Mouse (Mus musculus) heart, adult 9 months (tissue): ENCODE measurements around the gene Erc1.
"Not testable (repeated sequence)": the region's sequence is repeated elsewhere in the genome, so short reads cannot be mapped to it uniquely, and the experiment has no call there.

Source experiments
- DNase-seq, 2 experiments: peaks; one replicate each; pipeline ENCODE4 v3.0.0; 2022; ENCODE audit warnings: low spot score in 2 of 2

Gene Erc1

DNA sequence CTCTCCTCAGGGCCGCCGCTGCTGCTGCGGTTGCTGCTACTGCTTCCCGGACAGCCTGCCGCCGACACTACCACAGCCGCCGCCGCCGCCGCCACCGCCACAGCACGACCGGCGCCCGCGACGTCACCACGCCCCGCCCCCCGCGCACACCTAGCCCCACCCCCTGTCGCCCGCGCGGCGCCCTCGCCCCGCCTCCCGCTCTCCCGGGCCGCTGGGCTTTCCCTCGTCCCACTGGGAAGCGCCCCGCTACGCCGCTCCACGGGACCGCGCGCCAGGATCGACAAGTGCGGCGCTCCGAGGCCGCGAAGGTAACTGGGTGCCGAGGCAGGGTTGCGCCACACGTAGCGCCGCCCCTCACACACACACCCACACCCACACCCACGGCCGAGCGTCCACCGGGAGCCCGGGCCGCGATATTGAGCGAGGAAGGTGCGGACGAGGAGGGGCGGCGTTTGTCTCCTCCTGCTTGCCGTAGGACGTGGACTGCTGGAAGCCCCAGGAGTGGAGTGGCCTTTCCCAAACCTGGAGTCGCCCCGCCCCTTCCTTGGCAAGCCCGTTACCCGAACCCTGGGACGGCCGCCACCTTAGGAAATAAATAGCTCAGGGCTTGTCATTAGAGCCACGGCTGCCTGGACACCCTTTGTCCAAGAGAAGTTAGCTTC lies at the start of gene Erc1:
Gene Erc1 (minus strand): TSS at position 134 of the 662 bp plus-strand sequence.
- peak; percentile 93 to 96 for DNase-seq

- DNase-seq = no peak
Observed at GRCm38 (mm10) chr6:119892711-119893110, 44.7 kb upstream of the Erc1 start.

DNA sequence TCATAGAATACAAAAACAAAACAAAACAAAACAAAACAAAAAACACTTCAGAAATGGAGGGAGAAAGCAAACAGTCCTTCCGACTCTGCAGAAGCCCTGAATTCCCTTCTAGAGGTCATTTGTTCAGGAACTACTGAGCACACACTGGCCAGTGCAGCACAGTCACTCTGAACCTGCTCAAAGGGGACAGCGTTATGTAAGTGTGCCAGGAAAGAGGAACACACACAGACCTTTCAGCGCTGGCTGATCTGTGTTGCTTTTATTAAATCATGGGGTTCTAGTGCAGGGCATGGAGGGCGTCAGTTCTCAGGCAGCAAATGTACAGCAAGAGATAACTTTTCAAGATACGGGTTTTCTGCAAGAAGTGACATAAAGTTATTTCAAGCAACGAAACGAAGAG lies 35.2 kb upstream of the Erc1 start:
- DNase-seq = peak in 1 of 2 experiments; percentile 5

GRCm38 (mm10) chr6:119864341-119865034 lies 16.5 kb upstream of the Erc1 start:
- peak; percentile 54 to 67 for DNase-seq

GRCm38 (mm10) chr6:119861519-119861918 lies 13.6 kb upstream of the Erc1 start:
- no peak for DNase-seq

DNA sequence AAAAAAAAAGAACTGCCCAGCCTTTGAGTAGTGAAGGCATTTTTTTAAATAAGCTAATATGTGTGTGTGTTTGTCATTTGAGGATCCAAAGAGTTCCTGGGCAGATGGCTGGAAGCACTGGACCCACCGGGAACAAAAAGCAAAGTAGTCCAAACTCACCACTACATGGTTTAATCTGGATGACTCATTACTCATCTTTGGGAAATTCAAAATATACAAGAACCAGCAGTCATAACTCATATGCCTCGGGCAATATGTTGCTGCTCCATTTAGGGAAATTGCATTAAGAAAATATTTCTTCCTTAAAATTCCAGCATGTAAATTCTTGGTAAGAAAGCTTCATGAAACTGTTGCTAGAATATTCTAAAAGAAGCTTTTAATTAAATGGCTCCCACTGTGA lies 12.3 kb upstream of the Erc1 start:
- DNase-seq = no peak

DNA sequence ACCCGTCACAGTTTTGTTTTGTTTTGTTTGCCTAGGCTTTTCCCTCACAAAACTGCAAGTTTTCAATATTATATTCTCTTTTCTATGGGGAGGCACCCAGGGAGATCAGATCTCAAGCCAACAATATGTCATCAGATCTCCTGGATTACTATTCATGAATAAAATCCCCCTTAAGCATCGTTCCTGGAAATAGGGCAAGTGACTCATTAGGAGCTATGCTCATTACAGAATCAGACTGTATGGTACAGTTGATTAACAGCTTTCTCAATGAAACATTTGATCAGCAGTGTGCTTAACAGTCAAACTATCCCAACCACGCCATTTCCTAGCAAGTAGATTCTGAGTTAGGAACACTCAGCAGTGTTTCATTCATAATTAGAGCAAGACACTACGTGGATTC lies 7.5 kb upstream of the Erc1 start:
- DNase-seq = no peak

- DNase-seq = no peak
Observed at GRCm38 (mm10) chr6:119854156-119854555, 6.2 kb upstream of the Erc1 start.

GRCm38 (mm10) chr6:119849858-119850257 lies 1.9 kb upstream of the Erc1 start:
- DNase-seq = no peak

DNA sequence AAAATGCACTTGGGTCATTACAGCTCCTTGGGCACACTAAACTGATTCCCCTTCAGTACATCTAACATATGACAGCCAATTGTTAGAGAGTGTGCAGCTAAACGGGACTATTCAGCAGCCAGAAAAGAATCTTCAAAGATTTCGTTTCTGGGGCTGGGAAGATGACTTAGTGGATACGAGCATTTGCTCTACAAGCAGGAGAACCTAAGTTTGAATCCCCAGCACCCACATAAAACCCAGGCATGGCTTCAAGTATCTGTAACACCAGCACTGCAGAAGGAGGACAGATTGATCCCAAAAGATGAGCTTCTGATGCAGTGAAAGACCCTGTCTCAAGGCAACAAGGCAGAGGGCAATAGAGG lies 1.4 kb upstream of the Erc1 start:
- DNase-seq = no peak

- DNase-seq = no peak
Observed at GRCm38 (mm10) chr6:119848696-119849347, 855 bp upstream of the Erc1 start.

DNA sequence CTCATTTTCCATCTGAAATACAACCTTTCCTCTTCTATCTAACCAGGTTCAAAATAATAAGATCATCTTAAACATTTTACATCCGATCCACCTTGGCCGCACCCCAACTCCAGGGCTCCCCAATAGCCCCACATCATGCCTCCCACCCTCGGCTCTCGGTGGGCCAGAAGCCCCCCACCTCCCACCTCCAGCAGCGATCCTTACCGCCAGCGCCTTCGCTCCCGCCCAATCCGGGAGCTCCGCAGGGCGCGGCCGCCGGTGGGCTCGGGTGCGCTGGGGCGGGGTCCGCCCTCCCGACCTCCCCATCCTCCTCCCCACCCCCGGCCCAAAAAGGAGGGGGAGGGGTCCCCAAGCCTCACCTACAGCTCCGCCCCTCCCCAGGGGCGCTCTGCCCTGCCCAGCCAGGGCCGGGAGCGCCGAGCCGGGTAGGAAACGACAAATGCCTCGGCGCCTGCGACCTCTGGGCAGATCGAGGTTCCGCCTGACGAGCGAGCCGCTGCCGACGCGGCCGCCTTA lies 391 bp downstream of the Erc1 start:
- DNase-seq = peak; percentile 7 to 15

DNA sequence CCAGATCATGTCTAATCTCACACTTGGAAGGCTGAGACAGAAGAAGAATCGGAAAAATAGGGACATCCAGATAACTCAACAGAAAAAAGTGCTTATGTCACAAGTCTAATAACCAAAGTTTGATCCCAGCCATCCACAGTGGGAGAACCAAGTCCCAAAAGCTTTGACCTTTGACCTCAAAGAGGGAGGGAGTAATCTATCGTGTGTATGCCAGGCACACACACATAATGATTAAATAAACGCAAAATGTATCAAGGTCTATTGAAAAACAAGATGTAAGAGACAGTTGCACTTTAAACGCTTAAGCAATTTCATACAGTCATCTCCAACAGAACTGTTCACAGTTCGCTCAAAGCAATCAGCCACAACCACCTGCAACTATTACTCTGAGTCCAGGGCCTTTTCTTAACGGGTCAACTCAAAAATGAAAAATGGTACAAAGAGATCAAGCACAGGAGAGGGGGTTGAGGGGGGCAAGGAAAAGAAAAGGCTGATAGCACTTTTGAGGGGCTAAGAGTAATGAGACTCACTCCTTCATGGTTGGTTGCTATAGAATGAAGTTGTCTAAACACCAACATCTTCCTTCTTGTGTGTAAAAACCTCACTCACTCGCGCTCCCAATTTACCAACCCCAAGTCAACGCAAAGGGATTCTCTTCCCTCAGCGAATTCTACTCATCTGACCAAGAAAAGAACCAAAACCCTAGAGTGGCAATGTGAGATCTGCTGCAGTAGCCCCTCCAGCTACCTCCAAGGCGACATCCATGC lies 1.0 kb downstream of the Erc1 start:
- DNase-seq = no peak

DNA sequence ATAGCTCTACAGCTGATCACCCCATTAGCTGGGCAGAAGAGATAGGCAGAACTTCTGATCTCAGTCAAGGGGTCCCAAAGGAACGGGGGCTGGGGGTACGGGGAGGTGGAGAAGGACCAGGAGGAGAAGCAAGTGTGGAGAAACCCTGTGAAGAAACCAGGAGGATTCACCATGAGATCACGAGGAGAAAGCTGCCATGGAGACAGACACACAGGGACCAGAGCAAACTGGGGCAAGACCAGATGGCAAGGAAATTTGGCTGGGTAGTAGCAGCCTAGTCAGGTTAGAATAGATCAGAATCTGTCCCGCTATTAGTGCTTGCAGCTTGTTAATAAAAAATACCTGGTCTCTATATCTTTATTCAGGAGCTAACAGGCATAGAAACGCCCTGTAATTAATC lies 18.0 kb downstream of the Erc1 start:
- DNase-seq = no peak

DNA sequence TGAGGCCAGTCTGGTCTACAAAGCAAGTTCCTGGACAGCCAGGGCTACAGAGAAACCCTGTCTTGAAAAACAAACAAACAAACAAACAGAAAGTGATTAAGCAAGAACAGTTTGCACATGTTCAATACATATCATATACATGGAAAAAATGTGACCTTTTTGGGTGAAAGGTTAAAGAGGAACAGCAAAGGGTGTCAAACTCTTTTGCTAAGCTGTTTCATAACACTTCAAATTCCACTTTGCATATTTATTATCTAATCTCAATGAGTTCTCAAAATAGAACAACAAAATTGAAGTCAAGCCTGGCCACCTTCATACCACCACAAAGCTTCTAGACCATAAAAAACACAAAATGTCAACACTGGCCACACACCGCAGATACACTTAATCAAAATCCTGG lies 19.8 kb downstream of the Erc1 start:
- DNase-seq = no peak

- DNase-seq = no peak
Observed at GRCm38 (mm10) chr6:119826701-119827100, 21.3 kb downstream of the Erc1 start.

GRCm38 (mm10) chr6:119822216-119822615 lies 25.8 kb downstream of the Erc1 start:
- DNase-seq = no peak

DNA sequence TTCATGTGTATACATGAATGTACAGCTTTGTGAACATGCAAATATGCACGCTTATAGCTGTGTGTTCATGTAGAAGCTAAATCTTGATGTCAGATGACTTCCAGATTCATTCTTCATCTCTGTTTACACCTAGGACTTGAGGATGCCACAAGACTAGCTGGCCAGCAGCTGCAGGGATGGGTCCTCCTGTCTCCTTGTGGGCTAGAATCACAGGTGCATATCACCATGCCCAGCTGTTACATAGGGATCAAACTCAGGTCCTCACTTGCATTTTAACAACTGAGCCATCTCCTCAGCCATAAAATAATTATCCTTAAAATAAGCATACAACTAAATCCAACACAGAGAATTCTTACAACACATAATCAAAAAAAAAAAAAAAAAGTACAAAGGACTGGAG lies 26.8 kb downstream of the Erc1 start:
- no peak for DNase-seq

DNA sequence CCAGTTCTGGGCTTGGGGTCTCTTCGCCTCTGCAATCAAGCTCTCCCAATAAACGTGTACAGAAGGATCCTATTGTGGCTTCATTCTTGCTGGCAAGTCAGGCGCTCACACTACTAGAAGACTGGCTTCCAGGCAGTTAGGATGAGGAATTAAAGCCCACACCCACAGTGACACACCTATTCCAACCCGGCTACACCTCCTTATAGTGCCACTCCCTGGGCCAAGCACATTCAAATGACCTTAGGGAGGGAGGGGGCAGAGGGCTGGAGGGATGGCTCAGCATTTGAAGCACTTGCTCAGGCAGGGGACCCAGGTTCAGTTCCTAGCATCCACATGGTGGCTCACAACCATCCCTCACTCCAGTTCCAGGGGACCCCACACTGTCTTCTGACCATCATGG lies 29.4 kb downstream of the Erc1 start:
- no peak for DNase-seq

GRCm38 (mm10) chr6:119815426-119815825 lies 32.5 kb downstream of the Erc1 start:
- DNase-seq = no peak

DNA sequence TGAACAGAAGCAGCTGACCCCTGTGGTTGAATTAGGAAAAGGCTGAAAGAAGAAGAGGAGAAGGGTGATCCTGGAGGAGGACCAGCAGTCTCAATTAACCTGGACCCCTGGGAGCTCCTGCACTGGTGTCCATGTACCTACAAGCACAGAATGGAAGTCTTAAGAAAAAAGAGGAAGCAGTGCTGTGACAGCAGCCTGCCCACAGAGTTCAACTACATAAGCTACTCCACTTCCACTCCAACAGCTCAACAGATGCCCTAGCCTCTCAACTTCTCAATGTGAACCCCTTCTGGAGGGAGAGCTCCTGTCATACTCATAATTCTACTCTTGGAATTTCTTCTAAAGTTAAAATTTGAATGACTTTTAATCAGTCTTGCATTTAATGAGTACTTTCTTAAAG lies 34.9 kb downstream of the Erc1 start:
- not testable (repeated sequence) for DNase-seq
